Mouse (Mus musculus) left cerebral cortex, adult 18-20 months (tissue): ENCODE results near the gene Daam1. TPM values are rescaled to one million over a fixed set of nuclear protein-coding genes. Genes with fewer than 3 reads are reported as not detected.

Source experiments
- DNase-seq, 2 experiments: peaks; one replicate each; pipeline ENCODE4 v3.0.0; 2021 to 2022; ENCODE audit warnings: low spot score in 2 of 2, mixed read lengths in 1 of 2
- total RNA-seq, 2 experiments: library from RNA; stranded (reverse); gene quantifications; 2 replicates each; pipeline ENCODE4 v1.2.3; 2021

Gene Daam1
- total RNA-seq, 2 experiments from 2014 or later: 47.7 to 49.6 TPM

DNA sequence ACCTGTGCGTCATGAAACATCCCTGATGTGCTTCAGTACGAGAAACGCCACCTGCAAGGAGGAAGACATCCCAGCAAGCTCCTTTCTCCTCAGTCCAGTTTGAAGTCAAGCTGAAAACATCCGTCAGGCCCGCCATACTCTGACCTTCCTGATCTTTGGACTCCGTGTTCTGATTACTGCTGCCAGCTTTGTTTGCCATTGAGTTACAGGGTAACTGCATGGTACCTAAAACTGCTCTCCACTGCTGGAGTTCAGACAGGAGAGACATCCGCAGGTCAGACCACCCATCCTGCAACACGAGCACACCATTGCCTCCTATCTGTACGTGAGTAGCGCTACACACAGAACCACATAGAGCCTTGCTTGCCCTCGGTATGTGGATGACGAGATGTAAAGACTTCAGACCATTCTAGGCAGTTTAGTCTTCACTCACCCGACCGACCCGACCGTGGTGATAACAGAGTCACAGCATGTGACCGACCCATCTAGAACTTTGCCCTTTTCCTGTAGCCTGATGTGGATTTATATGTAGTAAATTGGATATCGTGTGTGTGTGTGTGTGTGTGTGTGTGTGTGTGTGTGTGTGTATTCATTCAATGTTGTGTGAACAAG is 161.8 kb downstream of the Daam1 start:
- no peak for DNase-seq

DNA sequence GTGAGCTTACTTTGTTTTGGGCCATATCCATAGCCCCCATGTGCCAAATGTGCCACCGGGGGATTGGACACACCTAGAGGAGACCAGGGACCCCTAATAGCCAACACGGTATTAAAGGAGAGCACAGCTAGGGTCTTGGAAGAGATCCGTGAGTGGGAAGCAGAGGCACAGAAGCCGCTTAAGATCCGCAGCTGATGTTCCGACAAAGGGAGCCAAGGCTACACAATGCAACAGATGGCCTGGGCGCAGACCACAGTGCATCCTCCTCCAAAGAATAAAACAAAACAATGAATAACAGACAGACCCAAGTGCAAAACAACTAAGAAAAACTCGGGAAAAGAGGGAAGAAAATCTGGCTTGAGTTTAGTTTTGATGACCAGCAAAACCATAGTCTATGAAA is 165.0 kb downstream of the Daam1 start:
- DNase-seq: no peak

DNA sequence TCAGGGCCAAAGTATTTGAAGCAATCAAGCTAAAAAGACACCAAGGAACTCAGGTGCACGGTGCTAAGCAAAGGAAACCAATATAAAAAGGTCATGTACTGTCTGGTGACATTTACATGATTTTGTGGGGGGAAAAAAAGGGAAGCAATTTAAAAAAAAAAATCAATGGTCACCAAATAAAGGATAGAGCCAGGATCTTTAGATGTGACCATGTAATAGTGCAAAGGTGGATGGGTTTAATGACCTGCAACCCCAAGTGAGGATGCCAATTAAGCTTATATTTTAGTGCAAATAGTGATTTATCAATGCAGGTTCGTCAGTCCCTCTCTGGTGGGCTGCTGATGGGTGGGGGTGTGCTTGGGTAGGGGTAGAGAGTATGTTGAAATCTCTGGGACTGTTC is 166.0 kb downstream of the Daam1 start:
- DNase-seq: no peak

DNA sequence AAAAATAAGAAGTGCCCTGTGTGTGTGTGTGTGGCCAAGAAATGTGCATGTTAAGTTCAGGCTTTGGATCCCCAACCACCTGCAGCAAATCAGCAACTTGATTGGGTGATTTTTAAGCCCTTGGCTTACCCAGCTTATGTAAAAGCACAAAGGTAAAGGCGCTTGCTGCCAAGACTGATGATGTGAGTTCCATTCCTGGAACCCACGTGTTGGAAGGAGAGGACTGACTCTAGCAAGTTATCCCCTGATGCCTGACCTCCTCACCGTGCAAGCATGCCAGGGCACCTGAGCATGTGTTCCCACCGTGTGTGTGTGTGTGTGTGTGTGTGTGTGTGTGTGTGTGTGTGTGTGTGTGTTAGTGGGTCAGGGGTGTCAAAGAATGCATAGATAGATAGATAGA is 166.5 kb downstream of the Daam1 start:
- no peak for DNase-seq

DNA sequence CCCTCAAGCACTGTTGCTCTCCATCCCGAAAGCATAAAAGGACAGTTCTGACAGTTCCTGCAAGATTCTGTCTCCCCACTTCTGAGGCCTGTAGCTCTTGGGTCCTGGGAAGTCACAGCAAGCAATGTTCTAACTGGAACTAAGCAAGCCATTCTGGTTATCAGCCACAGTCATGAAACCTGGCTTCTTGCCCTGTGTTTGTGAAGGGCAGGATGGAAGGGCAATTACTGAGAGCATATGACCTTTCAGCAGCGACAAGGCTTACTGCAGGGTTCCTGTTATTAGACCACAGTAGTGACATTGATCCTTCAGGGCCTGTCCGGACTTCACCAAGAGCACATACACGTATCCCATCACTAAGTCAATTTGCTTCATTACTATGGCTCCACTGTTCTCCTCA is 167.8 kb downstream of the Daam1 start:
- no peak for DNase-seq

DNA sequence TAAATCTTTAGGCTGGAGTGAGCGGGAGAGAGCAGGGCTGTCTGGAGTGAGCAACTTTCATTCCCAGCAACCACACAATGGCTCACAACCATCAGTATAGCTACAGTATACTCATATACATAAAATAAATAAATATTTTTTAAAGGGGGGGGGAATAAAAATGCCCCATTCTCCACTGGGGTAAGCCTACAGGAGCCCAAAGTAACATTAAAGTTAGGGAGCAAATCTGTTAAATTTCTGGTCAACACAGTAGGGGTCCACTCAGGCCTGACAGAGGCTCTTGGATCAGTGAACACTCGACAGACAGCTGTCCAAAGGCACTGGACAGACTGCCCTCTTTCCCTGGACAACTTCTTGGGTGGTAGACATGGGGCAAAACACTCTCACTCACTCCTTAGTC is 168.8 kb downstream of the Daam1 start:
- DNase-seq: no peak

DNA sequence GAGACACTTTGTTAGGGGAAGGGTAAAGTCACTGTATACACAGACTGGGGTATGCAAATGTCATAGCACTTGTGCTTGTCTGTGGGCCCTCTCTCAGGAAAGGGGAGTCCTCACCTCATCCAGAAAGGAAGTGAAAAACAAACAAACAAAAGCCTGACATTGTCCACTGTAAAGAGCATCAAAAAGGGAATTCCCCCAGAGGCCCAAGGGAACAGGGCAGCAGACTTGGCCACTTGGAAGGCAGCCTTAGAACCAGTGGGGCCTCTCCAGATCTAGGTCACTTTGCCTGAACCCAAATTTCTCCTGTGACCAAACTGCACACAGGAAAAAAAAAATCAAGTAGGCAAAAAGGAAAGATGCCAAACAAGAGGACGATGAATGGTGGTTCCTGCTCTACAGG is 170.9 kb downstream of the Daam1 start:
- no peak for DNase-seq

DNA sequence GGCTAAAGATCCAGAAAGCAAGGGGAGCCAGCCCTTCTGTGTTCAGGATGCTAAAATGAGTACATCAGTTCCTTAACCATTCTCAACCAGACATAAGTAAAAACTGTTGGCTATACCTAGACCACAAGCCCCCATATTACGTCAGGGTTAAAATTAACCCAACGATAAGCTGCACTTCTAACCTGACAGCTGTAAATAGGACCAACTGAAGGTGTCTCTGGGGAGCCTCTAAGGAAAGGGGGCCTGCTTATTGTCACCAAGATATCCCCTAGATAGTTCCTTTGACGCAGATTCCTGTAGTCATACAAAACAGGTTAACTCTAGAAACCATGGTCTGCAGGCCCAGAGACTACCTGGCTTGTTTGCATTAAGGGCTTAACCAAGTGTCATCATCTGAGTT is 174.4 kb downstream of the Daam1 start:
- DNase-seq: no peak

DNA sequence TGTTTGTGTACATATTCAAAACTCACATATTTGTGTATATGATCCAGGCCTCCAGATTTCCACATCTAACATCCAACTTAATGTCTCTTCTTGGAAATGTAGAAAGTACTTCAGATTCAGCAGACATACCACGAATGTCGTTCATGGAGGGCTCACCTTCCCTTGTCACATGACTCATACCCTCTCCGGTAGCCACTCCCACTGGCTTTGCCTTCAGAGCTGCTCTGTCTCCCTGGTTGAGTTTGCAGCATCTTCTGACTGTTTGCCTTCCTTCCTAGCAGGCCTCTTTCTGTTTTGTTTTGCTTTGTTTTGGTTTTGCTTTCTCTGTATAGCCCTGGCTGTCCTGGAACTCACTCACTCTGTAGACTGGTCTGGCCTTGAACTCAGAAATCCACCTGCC is 176.8 kb downstream of the Daam1 start:
- no peak for DNase-seq

DNA sequence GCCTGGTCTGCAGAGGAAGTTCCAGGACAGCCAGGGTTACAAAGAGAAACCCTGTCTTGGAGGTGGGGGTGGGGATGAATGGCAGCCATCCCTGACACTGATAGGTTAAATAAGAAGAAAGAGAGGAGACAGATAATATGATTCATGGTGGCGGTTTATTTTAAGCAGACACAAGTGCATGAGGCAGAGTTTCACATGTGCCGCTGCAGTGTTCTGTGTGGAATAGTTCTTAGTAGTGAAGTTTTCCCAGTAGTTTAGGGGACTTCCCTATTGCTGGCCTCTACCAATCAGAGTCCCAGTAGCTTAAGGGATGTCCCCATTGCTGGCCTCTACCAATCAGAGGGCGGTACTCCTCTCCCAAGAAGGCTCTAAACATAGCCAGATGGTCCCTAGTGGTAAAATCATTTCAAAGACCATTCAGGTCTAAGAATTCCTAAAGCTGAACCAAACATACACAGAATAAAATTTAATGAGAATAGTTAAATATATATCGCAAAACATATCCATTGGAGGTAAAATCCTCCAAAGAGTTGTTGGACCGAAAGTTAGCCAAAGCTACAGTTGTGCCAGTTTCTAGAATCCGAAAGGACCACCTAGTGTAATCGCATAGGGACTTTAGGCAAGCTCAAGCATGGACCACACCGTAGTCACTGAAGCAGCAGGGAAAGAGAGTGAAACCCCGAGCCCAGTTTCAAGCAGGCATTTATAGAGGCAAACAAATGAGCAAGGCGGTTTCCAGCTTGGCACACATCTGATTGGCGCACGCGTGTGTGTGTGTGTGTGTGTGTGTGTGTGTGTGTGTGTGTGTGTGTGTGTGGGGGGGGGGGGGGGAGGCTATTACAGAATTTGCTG is 178.4 kb downstream of the Daam1 start:
- no peak for DNase-seq

DNA sequence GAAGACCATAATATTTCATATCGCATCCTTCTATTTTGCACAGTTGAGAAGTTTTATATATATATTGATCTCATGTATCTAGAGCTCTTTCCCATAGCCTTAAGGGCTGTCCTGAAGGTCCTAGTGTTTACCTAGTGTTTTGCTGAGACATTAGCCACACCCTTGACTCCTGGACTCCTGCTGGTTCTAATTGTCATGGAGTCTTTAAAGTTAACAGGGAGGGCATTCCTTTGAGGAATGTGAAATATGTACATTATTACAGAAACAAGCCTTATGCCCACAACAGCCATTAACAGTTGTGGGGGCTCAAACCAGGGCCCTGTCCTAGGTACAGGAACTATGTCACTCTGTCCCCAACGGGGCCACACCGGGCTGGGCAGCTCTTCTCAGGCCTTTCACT is 180.5 kb downstream of the Daam1 start:
- DNase-seq: no peak

DNA sequence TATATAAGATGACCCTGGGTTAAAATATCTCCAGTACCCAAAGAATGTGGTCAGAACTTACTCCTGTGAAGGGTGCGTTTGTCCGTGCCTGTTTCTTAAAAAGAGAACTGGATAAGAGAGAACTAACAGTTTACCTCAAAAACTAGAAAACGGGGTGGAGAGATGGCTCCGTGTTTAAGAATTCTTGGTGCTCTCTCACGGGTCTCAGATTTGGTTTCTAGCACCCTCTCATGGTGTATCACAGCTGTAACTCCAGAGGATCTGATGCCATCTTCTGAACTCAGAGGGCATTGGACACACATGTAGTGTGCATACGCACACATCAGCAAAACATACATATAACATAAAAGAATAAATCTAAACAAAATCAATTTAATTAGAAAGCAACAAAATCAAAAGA is 181.2 kb downstream of the Daam1 start:
- no peak for DNase-seq

DNA sequence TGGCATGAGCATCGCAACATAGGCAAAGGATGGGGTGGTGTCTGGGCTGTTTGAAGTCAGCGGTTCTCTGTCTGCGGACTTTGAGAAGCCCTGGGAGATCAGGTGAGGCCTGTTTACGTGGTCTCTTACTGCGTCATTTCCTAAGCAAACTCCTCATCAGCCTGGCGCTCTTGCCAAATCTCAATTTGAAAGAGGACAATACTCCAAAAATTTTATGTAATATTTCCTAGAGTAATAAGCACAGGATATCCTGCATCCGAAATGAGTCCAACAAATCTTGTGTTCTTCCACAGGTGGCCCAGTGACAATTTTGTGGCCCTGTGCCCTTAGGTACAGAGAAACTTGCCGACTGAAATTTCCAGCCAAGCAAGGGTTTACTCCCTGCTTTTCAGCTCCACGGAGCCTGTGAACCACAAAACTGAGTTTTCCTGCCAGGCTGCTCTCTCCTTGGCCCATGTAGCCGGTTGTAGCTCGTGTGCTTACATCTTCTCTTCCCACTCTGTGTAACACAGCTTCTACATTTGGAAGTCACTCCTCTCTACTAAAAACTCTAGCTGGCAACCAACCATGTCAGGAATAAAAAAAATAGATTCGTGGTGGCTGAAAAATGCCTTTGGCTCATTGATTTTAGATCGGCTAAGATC is 183.0 kb downstream of the Daam1 start:
- DNase-seq: no peak

DNA sequence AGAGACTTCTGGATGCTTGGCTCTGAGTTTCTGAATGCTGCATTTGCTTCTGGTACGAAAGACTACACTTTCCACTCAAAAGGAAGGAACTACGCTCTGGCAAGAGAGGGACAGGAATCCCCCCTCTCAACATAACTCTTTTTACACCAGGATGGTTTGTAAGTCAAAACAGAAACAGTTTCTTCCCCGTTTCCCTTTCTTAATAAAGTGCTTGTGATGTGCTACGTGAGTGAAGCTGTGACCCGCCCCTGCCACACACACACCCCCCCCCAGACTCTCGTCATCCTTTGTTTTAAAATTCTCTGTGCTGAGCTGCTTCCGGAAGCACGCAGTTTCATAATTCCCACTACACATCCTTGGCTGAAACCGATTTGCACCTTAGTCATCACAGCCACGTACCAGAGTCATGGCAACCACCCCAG is 183.5 kb downstream of the Daam1 start:
- DNase-seq: no peak

DNA sequence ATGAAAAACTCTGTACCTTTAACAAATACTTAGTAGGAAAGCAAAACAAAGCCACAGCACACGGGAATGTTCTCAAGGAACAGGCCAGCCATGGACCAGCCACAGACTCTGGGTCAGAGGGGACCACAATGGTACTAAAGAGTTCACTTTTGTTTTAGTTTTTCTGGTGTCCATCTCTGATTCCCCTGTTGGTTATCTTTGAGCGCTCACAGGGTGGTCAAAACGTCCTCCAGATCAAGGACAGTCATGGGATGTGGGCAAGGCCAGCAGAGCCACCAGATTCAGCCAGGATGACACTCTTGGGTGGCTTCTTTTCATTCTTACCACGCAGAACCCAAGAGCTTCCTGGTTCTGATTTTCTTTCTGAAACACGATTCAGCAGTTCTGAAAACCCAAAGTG is 184.4 kb downstream of the Daam1 start:
- DNase-seq: no peak

DNA sequence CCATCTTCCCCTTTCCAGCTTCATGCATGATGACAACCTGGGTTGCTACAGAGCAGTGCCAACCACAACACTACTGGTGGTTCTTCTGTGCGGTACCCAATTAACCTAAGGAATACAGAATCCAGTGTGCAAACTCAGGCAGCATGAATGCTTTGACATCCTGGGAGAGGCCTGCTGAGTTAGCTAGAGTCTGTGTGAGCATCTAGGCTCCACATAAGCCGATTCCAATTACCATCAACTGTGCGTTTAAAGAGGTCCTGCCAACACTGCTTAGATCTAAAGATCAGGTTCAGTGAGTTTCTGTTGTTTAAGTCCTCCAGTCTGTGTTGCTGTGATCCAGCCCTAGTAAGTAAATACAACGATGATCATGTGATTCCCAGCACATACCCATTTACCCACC is 189.4 kb downstream of the Daam1 start:
- DNase-seq: no peak

DNA sequence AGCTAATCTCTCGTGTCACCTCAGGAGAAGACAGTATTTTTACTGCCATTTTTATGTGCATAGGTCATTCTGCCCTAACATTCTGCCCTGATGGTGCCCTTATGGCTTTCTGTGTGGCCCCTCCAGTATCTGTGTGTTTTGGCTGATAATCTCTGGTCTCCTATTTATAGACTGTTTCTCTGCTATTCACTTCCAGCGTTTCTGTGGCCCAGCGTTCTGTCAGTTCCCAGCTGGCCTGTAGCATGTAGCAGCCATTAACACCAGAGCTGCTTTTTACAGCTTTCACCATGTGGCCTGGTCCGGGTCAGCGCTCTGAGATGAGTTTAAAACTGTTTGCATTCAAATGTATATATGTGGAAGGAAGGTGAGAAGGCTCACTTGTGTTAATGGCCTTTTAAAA is 190.7 kb downstream of the Daam1 start:
- no peak for DNase-seq

DNA sequence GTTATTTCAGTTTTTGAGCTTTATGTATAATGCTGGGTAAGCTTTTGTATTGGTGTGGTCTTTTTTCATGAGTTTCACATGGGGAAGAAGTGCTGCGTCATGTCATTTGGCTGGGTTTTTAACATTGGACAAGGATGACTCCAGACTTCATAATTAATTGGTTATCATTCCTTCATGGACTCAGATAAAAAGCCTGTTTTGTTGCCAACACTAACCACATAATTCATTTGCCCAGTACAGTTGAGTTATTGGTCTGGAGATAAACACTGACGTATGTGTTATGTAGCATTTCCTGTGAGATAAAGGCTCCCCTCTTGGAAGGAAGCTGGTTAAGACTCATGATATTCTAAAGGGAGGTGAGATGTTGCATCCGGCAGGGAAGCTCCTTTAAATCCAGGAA is 191.9 kb downstream of the Daam1 start:
- no peak for DNase-seq

DNA sequence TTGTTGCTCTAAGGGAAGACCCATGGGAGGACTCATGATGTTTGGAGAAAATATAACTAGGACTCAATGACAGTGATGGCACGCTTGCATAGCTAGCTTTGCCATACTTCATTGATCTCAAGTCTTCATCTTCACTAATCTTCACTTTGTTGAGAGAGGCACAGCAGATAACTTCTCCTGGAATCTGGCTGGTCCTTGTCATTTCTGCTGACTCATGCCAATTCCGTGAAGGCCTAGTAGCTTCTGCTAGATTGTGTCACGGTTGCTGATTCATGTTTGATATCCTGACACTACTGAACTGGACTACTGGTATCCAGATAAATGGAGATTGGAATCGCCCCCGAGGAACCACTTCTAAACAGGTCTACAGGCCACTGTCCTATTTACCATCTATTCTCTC is 192.7 kb downstream of the Daam1 start:
- DNase-seq: no peak

DNA sequence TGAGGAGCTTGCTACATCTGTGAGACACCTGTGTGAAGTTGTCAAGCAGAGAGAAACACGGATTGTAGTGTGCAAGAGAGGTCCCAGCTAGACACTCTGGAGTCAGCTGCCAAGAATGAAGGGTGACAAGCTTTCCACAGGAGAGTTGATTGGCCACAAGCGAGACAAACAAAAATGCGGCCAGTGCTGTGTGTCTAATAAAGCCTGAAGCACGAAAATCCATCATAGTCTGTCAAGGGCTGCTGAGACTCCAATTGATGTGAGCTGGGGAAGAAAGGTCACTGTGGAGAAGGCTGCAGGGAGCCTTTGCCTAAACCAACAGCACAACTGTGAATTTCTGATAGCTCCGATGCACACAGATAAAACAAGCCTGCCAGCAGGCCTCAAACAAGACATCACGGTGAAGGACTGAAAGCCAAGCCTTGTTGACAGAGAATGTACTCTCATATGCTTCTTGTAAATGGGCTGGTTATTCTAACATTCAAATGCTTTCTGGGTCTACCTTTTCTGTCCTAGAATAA is 194.5 kb downstream of the Daam1 start:
- no peak for DNase-seq

DNA sequence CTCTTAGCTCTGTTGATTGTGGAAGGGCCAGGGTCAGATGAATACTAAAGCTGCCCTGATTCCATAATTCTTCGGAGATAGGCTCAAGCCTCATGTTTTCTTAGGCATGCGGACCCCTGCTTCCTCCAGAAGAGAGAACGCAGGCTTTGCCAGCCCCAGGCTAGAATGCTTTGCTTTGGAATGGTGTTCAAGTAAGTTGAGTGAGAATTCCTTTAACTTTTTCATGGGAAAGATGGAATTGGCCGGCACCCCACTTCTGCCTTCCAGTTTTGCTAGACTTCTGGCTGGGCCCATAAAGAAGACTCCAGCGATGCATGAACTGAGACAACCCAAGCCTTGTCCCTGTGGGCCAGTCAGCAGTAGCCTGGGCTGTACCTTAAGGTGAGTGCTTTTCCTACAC is 200.3 kb downstream of the Daam1 start:
- no peak for DNase-seq

DNA sequence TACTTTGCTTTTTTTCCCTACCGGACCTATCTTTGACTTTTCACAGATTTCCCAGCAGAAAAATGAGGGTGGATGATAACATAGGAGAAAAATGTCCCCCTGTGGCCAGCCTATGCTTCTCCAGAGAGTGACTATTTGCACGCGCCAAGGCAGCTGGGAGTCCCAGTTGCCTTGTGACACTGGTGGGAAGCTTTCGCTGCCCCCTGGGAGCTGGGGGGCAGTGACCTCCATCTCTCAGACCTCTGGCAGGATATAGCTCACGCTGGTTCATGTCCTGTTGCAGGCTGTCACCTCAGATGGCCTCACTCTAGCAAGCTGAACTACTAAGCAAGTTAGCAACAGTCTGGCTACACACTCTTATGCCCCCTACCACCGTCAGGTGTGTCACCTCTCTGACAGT is 200.9 kb downstream of the Daam1 start:
- DNase-seq: no peak
